Mouse (Mus musculus) midbrain, embryonic 10.5 days (tissue): ENCODE data around the gene Taf4. TPM values are rescaled to one million over a fixed set of nuclear protein-coding genes. Genes with fewer than 3 reads are reported as not detected.

Experiments used
- DNase-seq: peaks from one replicate; pipeline ENCODE4 v3.0.0-alpha.2; 2017; ENCODE audit warnings: low spot score
- H3K27ac ChIP-seq: fragments of 300-500 bp; sonication (generic); replicated peaks from 2 replicates; pipeline ENCODE4 v1.5.1; 2016; ENCODE audit warnings: mild to moderate bottlenecking
- H3K27me3 ChIP-seq: fragments of 300-500 bp; sonication (generic); 2 replicates; pipeline ENCODE4 v1.6.1; 2016; ENCODE audit warnings: low read depth, mild to moderate bottlenecking; ENCODE audit not compliant: poor library complexity, severe bottlenecking
- H3K36me3 ChIP-seq: fragments of 300-500 bp; sonication (generic); 2 replicates; pipeline ENCODE4 v1.6.1; 2016; ENCODE audit warnings: mild to moderate bottlenecking, moderate library complexity
- H3K4me1 ChIP-seq: fragments of 300-500 bp; sonication (generic); 2 replicates; pipeline ENCODE4 v1.6.1; 2016
- H3K4me3 ChIP-seq: fragments of 300-500 bp; sonication (generic); 2 replicates; pipeline ENCODE4 v1.5.1; 2016; ENCODE audit warnings: mild to moderate bottlenecking, moderate library complexity
- H3K9me3 ChIP-seq: fragments of 300-500 bp; sonication (generic); replicated peaks from 2 replicates; pipeline ENCODE4 v1.6.1; 2016; ENCODE audit warnings: mild to moderate bottlenecking
- WGBS: fragments of 180-500 bp; shearing (Covaris S2); methylation state at CpG from one replicate; pipeline ENCODE4 v1.1.7; 2016; 5-methylcytosine and 5-hydroxymethylcytosine counted together
- polyA plus RNA-seq: library from polyadenylated mRNA; unstranded; fragments of >200 nt; fragmentation: Nextera tagmentation; extraction: Ambion mirVana; gene quantifications from 2 replicates; pipeline ENCODE4 v1.2.1, GENCODE M21; 2016

Gene Taf4
- polyA plus RNA-seq, 1 experiment from 2014 or later = 4.0 TPM

DNA sequence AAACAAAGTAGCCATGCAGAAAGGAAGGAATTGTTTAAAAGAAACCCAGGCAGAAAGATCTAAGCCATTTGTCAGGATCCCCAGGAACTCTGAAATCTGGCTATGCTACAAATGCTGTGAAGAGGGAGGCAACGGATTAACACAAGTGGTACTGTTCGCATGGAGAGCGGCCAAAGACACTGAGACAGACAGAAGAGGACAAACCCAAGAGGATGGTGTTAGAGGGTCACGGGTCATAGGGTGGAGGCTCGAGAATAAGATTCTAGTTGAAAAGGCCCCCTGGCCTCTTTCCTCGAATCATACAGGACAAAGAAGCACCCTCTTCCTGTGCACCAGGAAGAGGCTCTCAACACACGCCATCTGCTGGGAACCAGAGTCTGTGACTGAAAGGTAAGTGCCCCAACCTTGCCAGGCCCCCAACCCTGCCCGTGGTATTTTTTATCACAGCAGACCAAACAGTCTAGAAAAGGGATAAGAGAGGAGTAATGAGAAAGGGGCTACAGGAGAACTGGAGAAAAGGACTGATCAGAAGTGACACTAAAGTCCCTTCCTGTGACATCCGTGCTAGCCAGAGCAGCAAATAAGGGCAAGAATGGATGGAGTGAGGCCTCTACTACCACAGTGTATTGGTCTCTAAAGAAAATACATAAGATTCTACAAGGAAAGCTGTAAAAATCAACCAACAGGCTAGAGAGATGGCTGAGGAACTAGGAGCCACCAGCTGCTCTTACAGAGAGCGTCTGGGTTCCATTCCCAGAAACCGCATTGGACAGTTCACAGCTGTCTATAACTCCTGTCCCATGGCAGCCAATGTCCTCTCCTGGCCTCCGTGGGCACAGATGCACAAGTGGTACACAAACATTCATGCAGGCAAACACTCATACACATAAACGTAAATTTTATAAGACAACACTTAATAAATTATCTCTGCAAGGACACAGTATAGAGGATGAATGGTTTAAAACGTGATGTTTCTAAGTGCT is 24.6 kb downstream of the Taf4 start:
- DNase-seq = no peak
- H3K4me3 ChIP-seq = no peak overlapping the region
- H3K27ac ChIP-seq = no peak overlapping the region
- no peaks in the 10 kb centered on the region for H3K36me3 ChIP-seq
- H3K4me1 ChIP-seq = peaks cover 37% of the 10 kb centered on the region
- no peaks in the 10 kb centered on the region for H3K9me3 ChIP-seq
- 57% methylated on average over 14 of the region's 14 CpGs for WGBS
- no peaks in the 10 kb centered on the region for H3K27me3 ChIP-seq

DNA sequence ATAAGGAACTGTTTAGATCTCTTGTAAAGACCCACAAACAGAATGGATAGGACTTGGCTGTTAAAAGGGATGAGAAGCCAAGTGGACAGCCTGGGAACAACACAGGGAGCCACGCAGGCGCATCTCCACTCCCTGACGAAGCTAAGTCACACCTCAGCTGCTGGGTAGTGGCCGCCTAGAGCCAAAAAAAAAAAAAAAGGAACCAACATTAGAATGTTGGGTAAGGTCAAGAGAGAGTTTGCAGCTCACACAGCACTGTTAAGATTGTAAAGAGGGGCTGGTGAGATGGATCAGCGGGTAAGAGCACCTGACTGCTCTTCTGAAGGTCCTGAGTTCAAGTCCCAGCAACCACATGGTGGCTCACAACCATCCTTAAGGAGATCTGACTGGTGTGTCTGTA is 27.6 kb downstream of the Taf4 start:
- Histone ChIP-seq H3K36me3 (no peaks in the 10 kb centered on the region), H3K27ac (no peak overlapping the region), H3K27me3 (no peaks in the 10 kb centered on the region), H3K4me3 (no peak overlapping the region), H3K4me1 (peaks cover 62% of the 10 kb centered on the region), H3K9me3 (no peaks in the 10 kb centered on the region)
- no peak for DNase-seq
- WGBS = 81% methylated on average over 5 of the region's 5 CpGs

DNA sequence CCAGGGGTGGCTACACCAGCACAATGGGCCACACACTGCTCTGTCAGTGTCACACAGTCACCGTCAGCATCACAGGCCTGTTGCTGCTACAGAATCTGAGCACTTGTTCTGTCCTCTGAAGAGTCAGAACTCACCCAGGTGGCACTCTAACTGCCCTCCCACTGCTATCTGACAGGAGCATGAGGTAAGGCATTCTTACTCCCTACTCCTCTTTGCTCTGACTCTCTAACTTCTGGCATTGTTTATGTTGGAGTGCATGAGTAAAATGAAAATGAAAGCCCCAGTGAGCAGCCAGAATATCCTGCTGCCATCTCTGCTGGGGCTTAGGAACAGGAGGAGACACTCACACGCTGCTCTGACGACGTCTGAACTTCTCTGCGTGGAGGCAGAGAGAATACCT is 28.8 kb downstream of the Taf4 start:
- no peak overlapping the region for H3K4me3 ChIP-seq
- WGBS = 73% methylated on average over 5 of the region's 5 CpGs
- peaks cover 58% of the 10 kb centered on the region for H3K4me1 ChIP-seq

DNA sequence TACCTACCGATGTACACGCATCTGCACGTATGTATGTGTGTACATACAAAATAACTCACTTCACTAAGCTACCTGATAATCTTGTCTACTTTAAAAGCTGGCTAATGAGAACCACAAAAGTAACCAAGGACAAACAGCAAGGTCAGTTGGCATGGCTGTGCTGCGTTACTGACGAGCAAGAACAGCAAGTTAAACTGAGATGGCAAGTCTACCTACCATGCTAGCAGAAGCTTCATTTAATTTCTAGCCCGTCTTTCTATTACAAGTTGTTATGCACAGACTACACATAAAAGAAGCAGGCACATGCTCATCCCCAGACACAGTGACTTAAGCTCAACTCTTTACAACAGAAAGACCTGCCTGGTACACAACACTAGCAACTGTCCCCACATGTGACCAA is 29.9 kb downstream of the Taf4 start:
- H3K4me3 ChIP-seq = no peak overlapping the region
- no peaks in the 10 kb centered on the region for H3K36me3 ChIP-seq
- DNase-seq = no peak
- peaks cover 47% of the 10 kb centered on the region for H3K4me1 ChIP-seq
- 93% methylated on average over 6 of the region's 6 CpGs for WGBS
- no peak overlapping the region for H3K27ac ChIP-seq
- H3K9me3 ChIP-seq = no peaks in the 10 kb centered on the region
- no peaks in the 10 kb centered on the region for H3K27me3 ChIP-seq

More for the DNA sequence above, 28.8 kb downstream of the Taf4 start:
- no peaks in the 10 kb centered on the region for H3K36me3 ChIP-seq
- no peaks in the 10 kb centered on the region for H3K27me3 ChIP-seq
- H3K9me3 ChIP-seq = no peaks in the 10 kb centered on the region
- no peak for DNase-seq
- H3K27ac ChIP-seq = no peak overlapping the region

DNA sequence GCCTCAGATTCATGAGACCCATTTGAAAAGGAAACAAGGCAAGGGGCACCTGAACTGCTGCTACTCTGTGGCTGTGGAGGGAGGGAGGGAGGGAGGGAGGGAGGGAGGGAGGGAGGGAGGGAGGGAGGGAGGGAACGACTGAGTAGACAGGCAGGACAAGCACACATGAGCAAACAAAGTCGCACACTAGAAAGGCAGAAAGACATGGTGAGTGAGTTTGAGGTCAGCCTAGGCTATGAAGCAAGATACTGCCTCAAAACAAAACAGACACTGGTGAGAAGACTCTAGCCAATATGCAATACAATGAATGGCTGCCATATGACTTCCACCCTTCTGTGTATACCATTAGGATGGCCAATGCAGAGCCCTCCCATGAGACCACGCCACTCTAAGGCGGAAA is 31.4 kb downstream of the Taf4 start:
- H3K4me3 ChIP-seq = no peak overlapping the region
- no peak overlapping the region for H3K27ac ChIP-seq
- H3K4me1 ChIP-seq = peaks cover 48% of the 10 kb centered on the region
- H3K36me3 ChIP-seq = no peaks in the 10 kb centered on the region
- H3K27me3 ChIP-seq = no peaks in the 10 kb centered on the region
- 58% methylated on average over 4 of the region's 4 CpGs for WGBS
- no peaks in the 10 kb centered on the region for H3K9me3 ChIP-seq
- no peak for DNase-seq

DNA sequence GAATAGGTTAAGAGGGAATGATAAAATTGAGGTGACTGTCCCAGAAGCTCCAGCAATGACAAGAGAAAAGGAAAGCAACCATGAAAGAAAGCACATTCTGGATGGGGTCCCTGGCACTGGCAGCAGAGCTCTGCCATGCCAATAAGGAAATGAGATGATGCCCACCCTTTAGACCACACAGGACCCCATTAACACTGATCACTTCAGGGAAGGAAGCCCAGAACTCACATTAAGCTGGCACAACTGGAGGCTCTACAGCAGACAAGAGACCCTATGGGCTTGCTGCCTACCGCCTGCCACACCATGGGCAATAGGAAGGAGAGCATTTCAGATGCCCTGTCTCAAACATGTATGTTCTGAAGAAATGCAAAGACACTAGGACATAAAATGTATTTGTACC is 34.8 kb downstream of the Taf4 start:
- Histone ChIP-seq H3K4me3 (no peak overlapping the region), H3K9me3 (no peaks in the 10 kb centered on the region), H3K27ac (no peak overlapping the region), H3K27me3 (no peaks in the 10 kb centered on the region), H3K36me3 (peaks cover 14% of the 10 kb centered on the region), H3K4me1 (peaks cover 36% of the 10 kb centered on the region)
- no peak for DNase-seq
- 96% methylated on average over 1 of the region's 1 CpGs for WGBS

DNA sequence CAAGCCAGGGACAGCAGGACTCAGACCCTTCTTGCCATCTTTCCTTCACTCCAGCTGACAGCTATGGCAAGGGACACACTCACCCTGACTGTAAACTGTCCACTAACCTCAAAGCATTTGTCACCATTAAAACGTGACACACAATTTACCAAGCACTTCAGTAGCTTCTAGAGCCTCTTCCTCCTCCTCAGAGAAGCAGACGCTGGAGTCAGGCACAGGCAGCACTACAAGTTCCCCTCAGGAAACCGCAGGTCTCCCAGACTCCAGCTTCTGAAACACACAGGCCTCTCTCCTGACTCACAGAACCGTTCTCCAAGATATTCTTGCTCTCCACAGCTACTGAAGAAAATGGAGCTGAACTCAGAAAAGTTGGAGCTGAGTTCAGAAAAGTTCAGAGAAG is 39.4 kb downstream of the Taf4 start:
- H3K27ac ChIP-seq = no peak overlapping the region
- 81% methylated on average over 4 of the region's 4 CpGs for whole genome bisulfite sequencing
- H3K4me3 ChIP-seq = no peak overlapping the region
- H3K36me3 ChIP-seq = peaks cover 58% of the 10 kb centered on the region
- H3K4me1 ChIP-seq = peaks cover 21% of the 10 kb centered on the region; the same call in 1 of the 2 replicates
- no peaks in the 10 kb centered on the region for H3K9me3 ChIP-seq
- H3K27me3 ChIP-seq = no peaks in the 10 kb centered on the region
- DNase-seq = no peak

DNA sequence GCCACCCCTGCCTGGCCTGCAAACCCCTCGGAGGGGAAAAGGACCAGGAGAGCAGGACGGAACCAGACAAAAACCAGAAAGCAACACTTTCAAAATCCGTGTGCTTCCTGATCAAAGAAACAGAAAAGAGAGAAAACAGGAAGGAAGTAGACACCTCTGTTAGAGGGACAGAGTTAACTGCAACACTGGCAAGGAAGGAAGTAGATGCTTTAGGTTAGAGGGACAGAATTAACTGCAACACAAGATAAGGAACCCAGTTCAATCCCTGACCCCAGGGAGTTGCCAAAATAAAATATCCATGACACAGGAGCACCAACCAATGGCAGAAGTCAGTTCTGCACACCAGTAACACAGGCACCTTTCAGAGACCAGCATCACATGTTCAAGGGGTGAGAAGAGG is 42.3 kb downstream of the Taf4 start:
- Histone ChIP-seq H3K36me3 (peaks cover 87% of the 10 kb centered on the region), H3K4me1 (peaks cover 10% of the 10 kb centered on the region; the same call in 1 of the 2 replicates), H3K27me3 (no peaks in the 10 kb centered on the region), H3K4me3 (no peak overlapping the region), H3K9me3 (no peaks in the 10 kb centered on the region), H3K27ac (no peak overlapping the region)
- no peak for DNase-seq
- WGBS = 83% methylated on average over 3 of the region's 3 CpGs

DNA sequence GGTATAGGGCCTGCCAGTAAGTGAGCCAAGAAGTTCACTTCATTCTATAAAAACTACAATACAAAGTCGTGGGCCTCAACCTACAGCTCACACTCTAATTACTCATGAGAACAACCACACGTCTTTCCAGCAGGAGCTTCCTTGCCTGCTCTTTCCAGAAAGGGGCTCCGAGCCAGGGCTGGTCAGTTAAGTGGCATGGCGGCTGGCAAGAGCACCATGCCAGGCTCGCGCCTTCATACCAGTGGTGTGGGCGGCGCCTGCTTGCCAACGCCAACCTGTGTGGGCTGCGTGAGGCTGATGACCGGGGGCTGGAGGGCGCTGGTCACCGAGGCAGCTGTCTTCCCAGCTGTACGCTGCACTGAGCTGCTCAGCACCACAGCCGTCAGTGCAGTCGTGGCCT is 44.7 kb downstream of the Taf4 start:
- Histone ChIP-seq H3K27ac (no peak overlapping the region), H3K4me3 (no peak overlapping the region), H3K27me3 (no peaks in the 10 kb centered on the region), H3K4me1 (peaks cover 10% of the 10 kb centered on the region; the same call in 1 of the 2 replicates), H3K36me3 (peaks cover 95% of the 10 kb centered on the region), H3K9me3 (no peaks in the 10 kb centered on the region)
- no peak for DNase-seq
- 94% methylated on average over 16 of the region's 16 CpGs for WGBS

DNA sequence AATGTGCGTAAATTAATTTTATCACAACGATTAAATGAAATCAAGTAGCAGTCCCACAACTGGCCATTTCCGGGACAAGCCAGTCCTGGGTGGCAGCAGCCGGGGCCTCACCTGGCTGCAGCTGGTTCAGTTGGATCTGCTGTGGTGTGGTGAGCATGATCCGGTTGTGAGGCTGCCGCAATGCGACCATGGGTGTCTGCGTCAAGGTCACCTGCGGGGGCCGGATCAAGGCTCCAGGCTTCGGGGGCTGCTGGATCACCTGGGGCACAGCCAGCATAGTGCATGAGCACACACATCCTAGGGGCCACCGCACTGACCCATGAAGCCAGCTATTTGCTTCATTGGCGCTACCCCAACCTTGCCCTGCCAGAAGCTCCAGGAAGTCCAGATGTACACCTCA is 47.3 kb downstream of the Taf4 start:
- Histone ChIP-seq H3K36me3 (peaks cover 98% of the 10 kb centered on the region), H3K4me1 (peaks cover 6% of the 10 kb centered on the region; the same call in 1 of the 2 replicates), H3K4me3 (no peak overlapping the region), H3K27me3 (no peaks in the 10 kb centered on the region), H3K27ac (no peak overlapping the region), H3K9me3 (no peaks in the 10 kb centered on the region)
- DNase-seq = no peak
- 96% methylated on average over 13 of the region's 13 CpGs for WGBS

DNA sequence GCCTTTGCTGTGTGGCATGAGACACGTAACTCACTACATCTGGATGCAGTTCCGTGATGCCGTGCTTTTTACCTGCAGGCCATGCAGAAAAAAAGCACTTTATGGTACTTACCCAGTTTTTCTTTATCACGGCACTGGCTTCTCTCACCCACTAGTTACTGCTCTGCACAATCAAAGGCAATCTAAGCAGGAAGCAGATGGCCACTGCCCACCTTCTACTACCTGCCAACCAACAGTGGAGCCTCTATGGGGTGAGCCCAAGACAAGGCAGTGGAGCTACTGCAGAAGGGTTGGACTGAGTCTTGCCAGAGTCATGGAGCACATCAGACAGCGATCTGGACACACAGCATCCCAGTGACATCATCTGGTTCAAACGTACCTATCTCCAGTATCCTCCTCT is 52.4 kb downstream of the Taf4 start:
- 93% methylated on average over 6 of the region's 6 CpGs for WGBS
- no peak for DNase-seq
- Histone ChIP-seq H3K27me3 (no peaks in the 10 kb centered on the region), H3K9me3 (peaks cover 3% of the 10 kb centered on the region; the same call in 1 of the 2 replicates), H3K4me1 (no peaks in the 10 kb centered on the region), H3K27ac (no peak overlapping the region), H3K36me3 (peaks cover 98% of the 10 kb centered on the region), H3K4me3 (no peak overlapping the region)

DNA sequence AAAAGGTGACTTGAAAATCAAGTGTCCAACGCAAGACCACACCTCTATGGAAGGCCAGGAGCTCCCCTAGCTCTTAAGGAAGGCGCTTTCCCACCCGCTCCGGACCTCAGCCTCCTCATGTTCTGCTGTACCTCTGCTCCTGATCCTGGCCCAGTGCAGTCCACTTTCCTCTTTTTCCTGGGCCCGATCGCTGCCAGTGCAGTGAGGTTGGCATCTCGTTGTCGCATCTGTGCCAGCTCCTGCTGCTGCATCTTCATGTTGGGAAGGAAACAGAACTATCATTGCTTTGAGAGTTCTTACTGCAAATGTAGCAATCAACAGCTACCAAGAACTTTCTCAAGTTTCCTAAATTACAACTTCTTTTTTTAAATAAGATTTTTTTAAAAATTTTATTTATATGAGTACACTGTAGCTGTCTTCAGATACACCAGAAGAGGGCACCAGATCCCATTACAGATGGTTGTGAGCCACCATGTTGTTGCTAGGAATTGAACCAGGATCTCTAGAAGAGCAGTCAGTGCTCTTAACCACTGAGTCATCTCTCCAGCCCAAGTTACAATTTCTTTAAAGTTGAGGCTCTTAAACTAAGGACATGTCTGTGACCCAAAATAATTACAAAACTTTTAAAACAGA is 55.3 kb downstream of the Taf4 start:
- Histone ChIP-seq H3K4me1 (no peaks in the 10 kb centered on the region), H3K36me3 (peaks cover 100% of the 10 kb centered on the region), H3K27me3 (no peaks in the 10 kb centered on the region), H3K9me3 (peaks cover 3% of the 10 kb centered on the region; the same call in 1 of the 2 replicates), H3K27ac (no peak overlapping the region), H3K4me3 (no peak overlapping the region)
- DNase-seq = no peak
- WGBS = 97% methylated on average over 8 of the region's 8 CpGs

DNA sequence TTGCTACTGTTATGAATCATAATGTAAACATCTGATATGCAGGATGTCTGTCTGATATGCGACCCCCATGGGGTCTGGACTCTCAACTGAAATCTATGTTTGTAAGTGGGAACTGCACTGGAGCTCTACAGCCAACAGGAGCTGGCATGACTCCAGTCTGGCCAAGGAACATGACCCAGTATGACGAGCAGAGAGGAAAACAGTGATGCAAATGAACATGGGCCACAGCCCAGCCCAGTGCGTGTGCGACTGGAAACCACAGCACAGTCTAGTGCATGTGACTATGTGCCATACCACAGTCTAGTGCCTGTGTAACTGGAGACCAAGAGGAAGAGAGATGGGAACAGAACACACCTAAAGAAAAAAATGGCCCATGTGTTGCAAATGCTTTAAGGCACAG is 56.4 kb downstream of the Taf4 start:
- Histone ChIP-seq H3K9me3 (peaks cover 3% of the 10 kb centered on the region; the same call in 1 of the 2 replicates), H3K4me1 (no peaks in the 10 kb centered on the region), H3K36me3 (peaks cover 100% of the 10 kb centered on the region), H3K4me3 (no peak overlapping the region), H3K27ac (no peak overlapping the region), H3K27me3 (no peaks in the 10 kb centered on the region)
- WGBS = 92% methylated on average over 4 of the region's 4 CpGs
- DNase-seq = no peak
